9 mouse cellular contexts compared by ENCODE assay signal in the genomic region with DNA sequence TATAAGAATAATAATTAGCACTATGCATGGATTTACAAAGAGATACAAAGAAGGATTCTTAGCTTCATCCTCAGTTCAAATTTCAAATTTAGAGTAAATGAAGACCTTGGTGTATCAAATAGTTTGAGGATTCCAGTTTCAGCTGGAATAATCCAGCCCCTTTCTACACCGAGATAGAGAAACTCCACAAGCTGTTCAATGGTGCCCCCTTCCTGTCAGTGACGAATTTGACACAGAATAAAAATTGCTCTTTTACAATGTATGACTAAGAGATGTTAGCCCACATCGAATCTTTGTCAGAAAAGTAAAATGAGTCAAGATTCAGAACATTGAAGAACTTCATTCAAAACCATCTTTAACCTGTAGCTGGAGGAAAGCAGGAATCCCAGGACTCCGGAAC.
DNase-seq lines count a peak whose midpoint lies in the region; ATAC-seq and TF ChIP-seq lines count a peak whose summit lies in the region.
"Had no signal": no experiment of that assay in that cellular context is flagged by ENCODE, and none has a peak within 500 bp of the region (broad histone marks: within the 10 kb centered on the region; RNA-seq: fewer than 3 reads in every experiment).

No protein-coding gene starts in this region.

- 27% methylated on average over 4 of the region's 4 CpGs for WGBS in intestine, postnatal 0 days
- 22% methylated on average over 4 of the region's 4 CpGs for whole genome bisulfite sequencing in lung, embryonic 16.5 days

- no peaks in the 10 kb centered on the region for H3K36me3 ChIP-seq in intestine, postnatal 0 days (ENCODE audit: control insufficient read depth, insufficient read depth)
- H3K36me3 ChIP-seq in lung, embryonic 16.5 days (ENCODE audit: control insufficient read depth, insufficient read depth, low read length) = no peaks in the 10 kb centered on the region

- no peak overlapping the region for H3K9ac ChIP-seq in intestine, postnatal 0 days (ENCODE audit: low read depth, low read length)
- no peak overlapping the region for H3K9ac ChIP-seq in lung, embryonic 16.5 days (ENCODE audit: low read length)

- no peak for DNase-seq in frontal cortex, postnatal 25 days (ENCODE audit: low spot score in 2 of 2)
- DNase-seq in testis, postnatal 10 days (ENCODE audit: low spot score) = peak; percentile 47
- DNase-seq in testis, postnatal 14 days (ENCODE audit: low spot score) = no peak
- DNase-seq in B cell, adult 2 months = no peak

- TF ChIP-seq CTCF in intestine, postnatal 0 days (IDR thresholded peaks at IDR 0.05; ENCODE audit: low read depth) = peak; percentile 83

- peak; percentile 85 for ATAC-seq in frontal cortex, adult (ENCODE audit: low TSS enrichment)
- ATAC-seq in intestine, postnatal 0 days = no peak
- ATAC-seq in lung, embryonic 16.5 days (ENCODE audit: low read depth) = peak; percentile 49; the same call in 1 of the 2 replicates
- no peak for ATAC-seq in cerebellum, adult (ENCODE audit: insufficient number of reproducible peaks, low FRiP score, low TSS enrichment)

- no peaks in the 10 kb centered on the region for H3K27me3 ChIP-seq in intestine, postnatal 0 days (replicated peaks; ENCODE audit: control insufficient read depth, insufficient read depth, low read length)
- no peaks in the 10 kb centered on the region for H3K27me3 ChIP-seq in lung, embryonic 16.5 days (ENCODE audit: control insufficient read depth, insufficient read depth, low read depth, low read length)

- H3K4me3 ChIP-seq in intestine, postnatal 0 days (ENCODE audit: low read depth, low read length) = no peak overlapping the region
- H3K4me3 ChIP-seq in lung, embryonic 16.5 days (ENCODE audit: low read length) = no peak overlapping the region

- no peak overlapping the region for H3K4me2 ChIP-seq in intestine, postnatal 0 days (replicated peaks; ENCODE audit: low read depth)
- no peak overlapping the region for H3K4me2 ChIP-seq in lung, embryonic 16.5 days (ENCODE audit: low read depth, low read length)

- H3K9me3 ChIP-seq in intestine, postnatal 0 days (ENCODE audit: control insufficient read depth) = no peaks in the 10 kb centered on the region
- no peaks in the 10 kb centered on the region for H3K9me3 ChIP-seq in lung, embryonic 16.5 days (ENCODE audit: control insufficient read depth, low read length)

- no peaks in the 10 kb centered on the region for H3K4me1 ChIP-seq in intestine, postnatal 0 days (replicated peaks; ENCODE audit: control insufficient read depth, insufficient read depth, low read length)
- H3K4me1 ChIP-seq in lung, embryonic 16.5 days (replicated peaks; ENCODE audit: control insufficient read depth, insufficient read depth, low read length) = peaks cover 3% of the 10 kb centered on the region; the same call in 1 of the 2 replicates

- H3K27ac ChIP-seq in intestine, postnatal 0 days (ENCODE audit: low read depth, low read length) = no peak overlapping the region
- no peak overlapping the region for H3K27ac ChIP-seq in lung, embryonic 16.5 days (ENCODE audit: low read length)
- H3K27ac ChIP-seq: macrophage had no signal

Comparison
In these comparisons a context has a peak if more than half of its experiments do, and no peak if none do; other contexts are left out.
1. ATAC-seq: peak in frontal cortex, adult (single experiment) and lung, embryonic 16.5 days (single experiment); none in intestine, postnatal 0 days (single experiment) and cerebellum, adult (single experiment).